Mouse (Mus musculus) ES-E14 (cell line): ENCODE measurements around the gene Lonrf2. TPM values are rescaled to one million over a fixed set of nuclear protein-coding genes. Genes with fewer than 3 reads are reported as not detected.

Experiments
- DNase-seq: peaks from one replicate; pipeline ENCODE4 v3.0.0-alpha.2; 2013; ENCODE audit warnings: low read depth, low spot score
- H3K27ac ChIP-seq: 2 replicates; pipeline ENCODE4 v1.5.1; 2012; ENCODE audit warnings: low read depth, mild to moderate bottlenecking, low read length, moderate library complexity, mixed read lengths; ENCODE audit not compliant: poor library complexity, insufficient read depth, severe bottlenecking
- H3K36me3 ChIP-seq: 2 replicates; pipeline ENCODE4 v1.6.1; 2012; ENCODE audit warnings: mild to moderate bottlenecking, low read length, moderate library complexity, mixed read lengths; ENCODE audit not compliant: control insufficient read depth, poor library complexity, insufficient read depth, severe bottlenecking
- H3K4me1 ChIP-seq, 2 experiments: fragments of 150-350 bp in 1 of 2; sonication (generic) in 1 of 2; 2 replicates each; pipeline ENCODE4 v1.6.1; 2012; ENCODE audit warnings: low read length in 2 of 2, mild to moderate bottlenecking in 1 of 2, mixed read lengths in 1 of 2; ENCODE audit not compliant: control insufficient read depth in 2 of 2, insufficient read depth in 2 of 2, poor library complexity in 1 of 2
- H3K4me3 ChIP-seq, 2 experiments: fragments of 150-350 bp in 1 of 2; sonication (generic) in 1 of 2; 2 replicates each; pipeline ENCODE4 v1.5.1; 2012; ENCODE audit warnings: low read length in 2 of 2, low read depth in 1 of 2, mild to moderate bottlenecking in 1 of 2, mixed read lengths in 1 of 2; ENCODE audit not compliant: insufficient read depth in 1 of 2, poor library complexity in 1 of 2, severe bottlenecking in 1 of 2
- H3K9ac ChIP-seq: 2 replicates; pipeline ENCODE4 v1.6.1; 2012; ENCODE audit warnings: low read depth, mild to moderate bottlenecking, low read length, mixed read lengths; ENCODE audit not compliant: poor library complexity, insufficient read depth, severe bottlenecking
- H3K9me3 ChIP-seq: fragments of 150-350 bp; sonication (generic); 2 replicates; pipeline ENCODE4 v1.6.1; 2012; ENCODE audit warnings: low read depth, mild to moderate bottlenecking, low read length; ENCODE audit not compliant: control insufficient read depth, insufficient read depth
- CHD2 ChIP-seq: IDR thresholded peaks from 2 replicates; pipeline ENCODE4 v1.6.1; 2014; ENCODE audit warnings: mild to moderate bottlenecking, low read depth, low read length, inconsistent platforms
- HCFC1 ChIP-seq: IDR thresholded peaks from 2 replicates; pipeline ENCODE4 v1.6.1; 2012; ENCODE audit warnings: low read length, inconsistent platforms, borderline replicate concordance; ENCODE audit not compliant: insufficient read depth
- MAFK ChIP-seq: IDR thresholded peaks from 2 replicates; pipeline ENCODE4 v1.6.1; 2014; ENCODE audit warnings: mild to moderate bottlenecking, low read depth, low read length, inconsistent platforms; ENCODE audit not compliant: insufficient read depth
- ZC3H11A ChIP-seq: IDR thresholded peaks from 2 replicates; pipeline ENCODE4 v1.6.1; 2012; ENCODE audit warnings: low read depth, mild to moderate bottlenecking, inconsistent platforms, low read length, borderline replicate concordance
- ZNF384 ChIP-seq: IDR thresholded peaks from 2 replicates; pipeline ENCODE4 v1.6.1; 2012; ENCODE audit warnings: low read depth, low read length, inconsistent platforms
- in situ Hi-C, 2 experiments: fragments of 600-800 bp; cut with MboI; formaldehyde crosslinking; loops; one replicate each; pipeline ENCODE4 v1.15.1; 2025; ENCODE audit warnings: low sequenced_read_pairs in 2 of 2, inconsistent platforms in 1 of 2; ENCODE audit not compliant: unreplicated experiment in 2 of 2
- total RNA-seq: library from RNA; depleted of rRNA; stranded (reverse); fragments of 300-350 nt; gene quantifications from 2 replicates; pipeline ENCODE4 v1.2.3, GENCODE M21; 2012

Gene Lonrf2
- total RNA-seq, 1 experiment = 1.5 TPM

- Histone ChIP-seq H3K9ac (no peak overlapping the region), H3K4me3 (no peak overlapping the region), H3K4me1 (0 out of 4 replicates have a peak, but pooled peaks cover 0 to 1% of the 10 kb centered on the region in 2 experiments), H3K27ac (no peak overlapping the region), H3K9me3 (no peaks in the 10 kb centered on the region), H3K36me3 (no peaks in the 10 kb centered on the region)
- no peak for TF ChIP-seq ZC3H11A
- no peak for TF ChIP-seq CHD2
- TF ChIP-seq HCFC1 = no peak
- TF ChIP-seq ZNF384 = no peak
- TF ChIP-seq MAFK = no peak
- in situ Hi-C loops = no loop called here
- no peak for DNase-seq
These were observed 18.8 kb downstream of the Lonrf2 start for GRCm38 (mm10) chr1:38817671-38818070.

- no peak overlapping the region for H3K9ac ChIP-seq
- TF ChIP-seq MAFK = peak; percentile 55; the same call in 1 of the 2 replicates
- TF ChIP-seq CHD2 = no peak
- 0 out of 4 replicates have a peak, but pooled peaks cover 0 to 1% of the 10 kb centered on the region in 2 experiments for H3K4me1 ChIP-seq
- H3K36me3 ChIP-seq = no peaks in the 10 kb centered on the region
- no peak for DNase-seq
- H3K4me3 ChIP-seq = no peak overlapping the region
- in situ Hi-C loops = no loop called here
- no peaks in the 10 kb centered on the region for H3K9me3 ChIP-seq
- H3K27ac ChIP-seq = no peak overlapping the region
These were observed 19.2 kb downstream of the Lonrf2 start for GRCm38 (mm10) chr1:38817268-38817667.

GRCm38 (mm10) chr1:38816306-38816705, 20.2 kb downstream of the Lonrf2 start:
- no peak overlapping the region for H3K4me3 ChIP-seq
- H3K36me3 ChIP-seq = no peaks in the 10 kb centered on the region
- no peak for DNase-seq
- no peak for TF ChIP-seq ZNF384
- no peak for TF ChIP-seq HCFC1
- TF ChIP-seq MAFK = no peak
- TF ChIP-seq CHD2 = no peak
- TF ChIP-seq ZC3H11A = no peak
- H3K9ac ChIP-seq = no peak overlapping the region
- no peak overlapping the region for H3K27ac ChIP-seq
- no peaks in the 10 kb centered on the region for H3K4me1 ChIP-seq
- no peaks in the 10 kb centered on the region for H3K9me3 ChIP-seq
- in situ Hi-C loops = no loop called here

GRCm38 (mm10) chr1:38807121-38807520, 29.4 kb downstream of the Lonrf2 start:
- Histone ChIP-seq H3K4me1 (no peaks in the 10 kb centered on the region), H3K9ac (no peak overlapping the region), H3K4me3 (no peak overlapping the region), H3K9me3 (no peaks in the 10 kb centered on the region), H3K36me3 (no peaks in the 10 kb centered on the region), H3K27ac (no peak overlapping the region)
- TF ChIP-seq CHD2 (no peak), ZC3H11A (no peak), ZNF384 (no peak), HCFC1 (no peak), MAFK (no peak)
- in situ Hi-C loops = no loop called here
- DNase-seq = no peak

GRCm38 (mm10) chr1:38800402-38800801, 36.1 kb downstream of the Lonrf2 start:
- H3K9ac ChIP-seq = no peak overlapping the region
- H3K4me1 ChIP-seq = peaks cover 5 to 6% of the 10 kb centered on the region in 2 experiments; a peak in 1 of 4 replicates
- no peak overlapping the region for H3K27ac ChIP-seq
- no peak for DNase-seq
- no peaks in the 10 kb centered on the region for H3K36me3 ChIP-seq
- 0 out of 4 replicates have a peak overlapping the region, but pooled peaks of 1 of the 2 experiments have one; percentile 17 for H3K4me3 ChIP-seq
- H3K9me3 ChIP-seq = no peaks in the 10 kb centered on the region
- no peak for TF ChIP-seq CHD2
- TF ChIP-seq MAFK = no peak
- no peak for TF ChIP-seq ZNF384
- no peak for TF ChIP-seq HCFC1
- TF ChIP-seq ZC3H11A = no peak
- in situ Hi-C loops = no loop called here
